Mouse (Mus musculus) myocyte (in vitro differentiated cells): ENCODE measurements around the gene Ankrd63.

ENCODE experiments used
- CEBPB ChIP-seq: IDR thresholded peaks from 2 replicates; pipeline ENCODE4 v1.6.1; 2011; ENCODE audit warnings: mild to moderate bottlenecking, moderate library complexity; ENCODE audit not compliant: poor library complexity, insufficient read depth, severe bottlenecking
- E2F4 ChIP-seq: IDR thresholded peaks from one replicate; pipeline ENCODE4 v1.6.1; 2011; ENCODE audit warnings: mild to moderate bottlenecking, control low read depth, moderate library complexity; ENCODE audit not compliant: insufficient read depth
- MAX ChIP-seq: IDR thresholded peaks from one replicate; pipeline ENCODE4 v1.6.1; 2011; ENCODE audit warnings: low read depth, mild to moderate bottlenecking, control low read depth
- MYOD1 ChIP-seq, 3 experiments: IDR thresholded peaks; one replicate each; pipeline ENCODE4 v1.6.1; 2011; ENCODE audit warnings: control low read depth in 2 of 3, low read depth in 2 of 3, mild to moderate bottlenecking in 2 of 3, moderate library complexity in 1 of 3; ENCODE audit not compliant: insufficient read length in 2 of 3, control insufficient read depth in 1 of 3
- MYOG ChIP-seq, 3 experiments: IDR thresholded peaks; one replicate each; pipeline ENCODE4 v1.6.1; 2011; ENCODE audit warnings: control low read depth in 2 of 3, low read depth in 2 of 3, mild to moderate bottlenecking in 2 of 3; ENCODE audit not compliant: insufficient read length in 2 of 3, control insufficient read depth in 1 of 3, insufficient read depth in 1 of 3
- POLR2A ChIP-seq: IDR thresholded peaks from one replicate; pipeline ENCODE4 v1.6.1; 2011; ENCODE audit warnings: low read depth, mild to moderate bottlenecking, control low read depth, moderate library complexity; ENCODE audit not compliant: insufficient read length
- POLR2AphosphoS2 ChIP-seq: IDR thresholded peaks from one replicate; pipeline ENCODE4 v1.6.1; 2011; ENCODE audit warnings: low read depth, control low read depth; ENCODE audit not compliant: insufficient read length
- REST ChIP-seq: IDR thresholded peaks from one replicate; pipeline ENCODE4 v1.6.1; 2011; ENCODE audit warnings: mild to moderate bottlenecking, control low read depth, moderate library complexity; ENCODE audit not compliant: insufficient read depth, insufficient read length
- SRF ChIP-seq: IDR thresholded peaks from one replicate; pipeline ENCODE4 v1.6.1; 2011; ENCODE audit warnings: low read depth; ENCODE audit not compliant: control insufficient read depth, insufficient read length
- TCF12 ChIP-seq: IDR thresholded peaks from one replicate; pipeline ENCODE4 v1.6.1; 2011; ENCODE audit warnings: mild to moderate bottlenecking, control low read depth; ENCODE audit not compliant: poor library complexity, insufficient read depth, severe bottlenecking
- TCF3 ChIP-seq: IDR thresholded peaks from one replicate; pipeline ENCODE4 v1.6.1; 2011; ENCODE audit warnings: low read depth, control low read depth; ENCODE audit not compliant: insufficient read length
- USF1 ChIP-seq: IDR thresholded peaks from one replicate; pipeline ENCODE4 v1.6.1; 2011; ENCODE audit warnings: low read depth, mild to moderate bottlenecking, control low read depth, moderate library complexity

DNA sequence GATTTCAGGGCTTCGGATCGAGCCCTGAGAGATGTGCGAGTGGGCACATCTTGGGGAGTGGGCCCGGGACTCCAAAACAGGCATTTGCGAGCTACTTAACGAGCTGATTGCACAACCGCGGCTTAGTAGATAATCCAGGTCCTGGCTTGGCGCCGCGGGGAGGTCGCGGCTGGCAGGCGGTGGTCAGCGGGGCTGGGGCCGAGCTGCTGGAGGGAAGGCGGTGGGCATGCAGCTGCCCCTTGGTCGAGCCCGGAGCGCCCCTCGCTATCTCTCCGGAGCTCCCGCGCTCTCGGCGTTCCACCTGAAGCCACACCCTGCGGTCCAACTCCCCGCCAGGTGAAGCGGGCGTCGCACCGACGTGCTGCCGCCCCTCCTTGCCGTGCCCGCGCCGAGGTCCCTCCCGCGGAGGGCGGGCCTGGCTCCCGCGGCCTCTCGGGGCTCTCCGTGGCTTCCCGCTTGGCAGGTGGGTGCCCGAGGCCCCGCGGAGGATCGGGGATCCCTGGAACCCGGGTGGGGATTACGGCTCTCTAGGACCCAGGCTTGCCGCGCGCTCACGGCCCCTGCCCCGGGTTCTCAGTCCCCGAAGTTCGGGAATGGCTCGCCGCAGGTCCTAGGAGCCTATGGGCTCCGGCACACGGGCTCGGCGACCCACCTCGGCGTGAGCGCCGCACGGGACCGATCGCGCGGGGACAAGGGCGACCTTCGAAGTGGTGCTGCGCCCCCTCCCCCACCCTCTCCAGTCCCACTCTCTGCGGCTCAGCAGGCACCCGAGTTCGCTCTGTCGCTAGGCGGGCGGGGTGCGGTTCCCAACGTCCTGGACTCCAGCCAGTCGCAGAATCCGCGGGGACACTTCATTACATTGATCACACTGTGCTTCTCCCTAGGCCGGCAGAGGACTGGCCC, 26.7 kb downstream of the Ankrd63 start:
- TF ChIP-seq POLR2AphosphoS2 (no peak), MAX (no peak), TCF3 (no peak), TCF12 (no peak), MYOD1 (IDR thresholded peaks at IDR 0.05; ENCODE audit: control insufficient read depth in 1 of 3, insufficient read length in 2 of 3, low read depth in 2 of 3) (no peak), CEBPB (no peak), USF1 (no peak), POLR2A (no peak), REST (no peak), SRF (no peak), E2F4 (no peak), MYOG (IDR thresholded peaks at IDR 0.05; ENCODE audit: control insufficient read depth in 1 of 3, insufficient read depth in 1 of 3, insufficient read length in 2 of 3, low read depth in 2 of 3) (no peak)
